Mouse (Mus musculus) forebrain, embryonic 15.5 days (tissue): ENCODE results near the gene Dzip3. TPM values are rescaled to one million over a fixed set of nuclear protein-coding genes. Genes with fewer than 3 reads are reported as not detected.

ENCODE experiments used
- ATAC-seq: fragments of 200-750 bp; cut with Nextera tagmentation; replicated peaks from 2 replicates; pipeline ENCODE4 v1.8.0; 2017; ENCODE audit warnings: mild to moderate bottlenecking, moderate TSS enrichment, moderate library complexity
- H3K27ac ChIP-seq: fragments of 300-500 bp; sonication (generic); replicated peaks from 2 replicates; pipeline ENCODE4 v1.5.1; 2015; ENCODE audit warnings: mild to moderate bottlenecking, inconsistent platforms
- H3K27me3 ChIP-seq: fragments of 300-500 bp; sonication (generic); 2 replicates; pipeline ENCODE4 v1.6.1; 2015; ENCODE audit warnings: inconsistent platforms
- H3K36me3 ChIP-seq: fragments of 300-500 bp; sonication (generic); 2 replicates; pipeline ENCODE4 v1.6.1; 2015; ENCODE audit warnings: mild to moderate bottlenecking, inconsistent platforms
- H3K4me1 ChIP-seq: fragments of 300-500 bp; sonication (generic); 2 replicates; pipeline ENCODE4 v1.6.1; 2015; ENCODE audit warnings: inconsistent platforms
- H3K4me2 ChIP-seq: fragments of 300-500 bp; sonication (generic); replicated peaks from 2 replicates; pipeline ENCODE4 v1.6.1; 2015; ENCODE audit warnings: mild to moderate bottlenecking, inconsistent platforms
- H3K4me3 ChIP-seq: fragments of 300-500 bp; sonication (generic); 2 replicates; pipeline ENCODE4 v1.5.1; 2015; ENCODE audit warnings: mild to moderate bottlenecking, inconsistent platforms
- H3K9ac ChIP-seq: fragments of 300-500 bp; sonication (generic); replicated peaks from 2 replicates; pipeline ENCODE4 v1.6.1; 2015; ENCODE audit warnings: mild to moderate bottlenecking, inconsistent platforms
- H3K9me3 ChIP-seq: fragments of 300-500 bp; sonication (generic); 2 replicates; pipeline ENCODE4 v1.6.1; 2016; ENCODE audit warnings: inconsistent platforms
- WGBS: fragments of 180-500 bp; shearing (Covaris S2); methylation state at CpG from one replicate; pipeline ENCODE4 v1.1.7; 2015; ENCODE audit warnings: mixed read lengths; 5-methylcytosine and 5-hydroxymethylcytosine counted together
- polyA plus RNA-seq: library from polyadenylated mRNA; unstranded; fragments of >200 nt; fragmentation: Nextera tagmentation; extraction: Ambion mirVana; gene quantifications from 2 replicates; pipeline ENCODE4 v1.2.1, GENCODE M21; 2015

Gene Dzip3
- polyA plus RNA-seq, 1 experiment from 2014 or later, result 48.4 TPM

GRCm38 (mm10) chr16:48979965-48980364 lies 14.0 kb downstream of the Dzip3 start:
- Histone ChIP-seq H3K9me3 (no peaks in the 10 kb centered on the region), H3K27me3 (no peaks in the 10 kb centered on the region), H3K4me3 (no peak overlapping the region), H3K4me1 (no peaks in the 10 kb centered on the region), H3K36me3 (peaks cover 29% of the 10 kb centered on the region), H3K4me2 (no peak overlapping the region), H3K27ac (no peak overlapping the region), H3K9ac (no peak overlapping the region)
- ATAC-seq, result no peak

- WGBS, result 98% methylated on average over 1 of the region's 1 CpGs
- Histone ChIP-seq H3K27ac (no peak overlapping the region), H3K27me3 (no peaks in the 10 kb centered on the region), H3K36me3 (peaks cover 32% of the 10 kb centered on the region), H3K9me3 (no peaks in the 10 kb centered on the region), H3K4me1 (no peaks in the 10 kb centered on the region), H3K9ac (no peak overlapping the region), H3K4me3 (no peak overlapping the region), H3K4me2 (no peak overlapping the region)
- no peak for ATAC-seq
These were observed 20.4 kb downstream of the Dzip3 start for GRCm38 (mm10) chr16:48973548-48973947.

DNA sequence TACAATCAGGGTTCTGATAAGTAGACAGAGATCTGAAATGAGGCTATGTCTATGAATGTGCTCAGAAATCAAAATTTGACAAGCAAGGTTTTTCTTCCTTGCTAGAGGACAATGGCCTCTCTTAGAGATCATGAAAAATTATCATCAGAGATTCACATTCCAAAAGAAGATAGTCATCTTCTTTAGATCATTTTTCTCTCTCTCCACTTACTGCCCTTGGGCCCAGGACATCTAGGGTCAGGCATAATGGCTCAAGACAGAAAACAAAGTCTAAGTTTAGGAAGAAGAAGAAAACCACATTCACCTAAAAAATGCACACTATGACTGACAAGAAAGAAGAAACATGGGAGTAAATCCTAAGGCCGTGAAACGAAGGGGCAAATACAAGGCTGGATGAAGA lies 21.0 kb downstream of the Dzip3 start:
- Histone ChIP-seq H3K36me3 (peaks cover 27% of the 10 kb centered on the region), H3K9ac (no peak overlapping the region), H3K9me3 (no peaks in the 10 kb centered on the region), H3K4me2 (no peak overlapping the region), H3K27me3 (no peaks in the 10 kb centered on the region), H3K27ac (no peak overlapping the region), H3K4me3 (no peak overlapping the region), H3K4me1 (no peaks in the 10 kb centered on the region)
- no peak for ATAC-seq
- WGBS, result 99% methylated on average over 2 of the region's 2 CpGs

GRCm38 (mm10) chr16:48941805-48942204 lies 52.2 kb downstream of the Dzip3 start:
- WGBS, result 86% methylated on average over 1 of the region's 1 CpGs
- no peak overlapping the region for H3K4me2 ChIP-seq
- no peak overlapping the region for H3K27ac ChIP-seq
- H3K4me1 ChIP-seq, result no peaks in the 10 kb centered on the region
- H3K9me3 ChIP-seq, result no peaks in the 10 kb centered on the region
- peaks cover 40% of the 10 kb centered on the region for H3K36me3 ChIP-seq
- H3K9ac ChIP-seq, result no peak overlapping the region
- ATAC-seq, result no peak
- no peaks in the 10 kb centered on the region for H3K27me3 ChIP-seq
- H3K4me3 ChIP-seq, result no peak overlapping the region

DNA sequence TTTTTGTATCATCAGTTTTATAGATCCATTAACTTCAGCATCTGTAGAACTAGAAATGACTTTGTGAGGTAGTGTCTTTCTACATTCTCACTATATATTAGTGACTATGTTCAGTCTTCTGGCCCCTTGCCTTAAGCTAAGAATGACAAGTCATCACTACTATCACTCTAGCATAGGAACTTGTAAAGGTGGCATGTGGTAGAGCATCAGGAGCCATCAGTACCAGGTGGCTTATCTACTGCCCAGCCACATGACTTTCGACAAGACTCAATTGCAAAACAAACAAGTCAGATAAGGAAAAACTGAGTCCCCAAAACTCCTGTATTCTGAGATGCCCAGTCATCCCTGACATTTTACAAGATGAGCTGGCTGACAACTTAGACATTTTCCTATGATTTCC lies 70.2 kb downstream of the Dzip3 start:
- Histone ChIP-seq H3K27ac (no peak overlapping the region), H3K9ac (no peak overlapping the region), H3K9me3 (no peaks in the 10 kb centered on the region), H3K36me3 (peaks cover 40% of the 10 kb centered on the region), H3K4me3 (no peak overlapping the region), H3K4me1 (no peaks in the 10 kb centered on the region), H3K4me2 (no peak overlapping the region), H3K27me3 (no peaks in the 10 kb centered on the region)
- ATAC-seq, result no peak
- 95% methylated on average over 1 of the region's 1 CpGs for WGBS

GRCm38 (mm10) chr16:48913206-48913605 lies 80.8 kb downstream of the Dzip3 start:
- no peaks in the 10 kb centered on the region for H3K36me3 ChIP-seq
- 98% methylated on average over 3 of the region's 3 CpGs for WGBS
- no peak overlapping the region for H3K4me2 ChIP-seq
- H3K4me3 ChIP-seq, result no peak overlapping the region
- no peaks in the 10 kb centered on the region for H3K27me3 ChIP-seq
- H3K9ac ChIP-seq, result no peak overlapping the region
- no peak for ATAC-seq
- no peak overlapping the region for H3K27ac ChIP-seq
- no peaks in the 10 kb centered on the region for H3K4me1 ChIP-seq
- no peaks in the 10 kb centered on the region for H3K9me3 ChIP-seq

GRCm38 (mm10) chr16:48911184-48911583 lies 82.8 kb downstream of the Dzip3 start:
- WGBS, result 96% methylated on average over 1 of the region's 1 CpGs
- no peaks in the 10 kb centered on the region for H3K9me3 ChIP-seq
- no peak overlapping the region for H3K9ac ChIP-seq
- no peak overlapping the region for H3K27ac ChIP-seq
- H3K4me3 ChIP-seq, result no peak overlapping the region
- H3K36me3 ChIP-seq, result no peaks in the 10 kb centered on the region
- no peak for ATAC-seq
- no peak overlapping the region for H3K4me2 ChIP-seq
- H3K4me1 ChIP-seq, result no peaks in the 10 kb centered on the region
- H3K27me3 ChIP-seq, result no peaks in the 10 kb centered on the region

DNA sequence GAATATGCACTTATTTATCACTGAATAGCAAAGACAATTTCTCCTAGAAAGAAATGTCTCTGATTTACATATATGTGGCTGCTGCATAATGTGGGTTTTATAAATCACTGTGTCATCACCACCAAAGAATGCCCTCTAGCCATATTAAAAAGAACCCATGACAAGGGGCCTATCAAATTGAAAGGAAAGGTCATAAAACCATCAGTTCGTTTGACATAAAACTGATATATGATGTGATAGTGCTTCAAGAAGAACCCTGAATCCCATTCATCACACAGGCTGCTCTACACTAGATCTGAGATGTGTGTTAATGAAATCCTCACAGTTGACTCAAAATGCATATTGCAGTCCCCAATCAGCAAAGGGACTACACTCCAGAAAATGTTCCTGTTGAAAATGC lies 94.1 kb downstream of the Dzip3 start:
- Histone ChIP-seq H3K4me2 (no peak overlapping the region), H3K4me1 (no peaks in the 10 kb centered on the region), H3K9ac (no peak overlapping the region), H3K27me3 (no peaks in the 10 kb centered on the region), H3K9me3 (no peaks in the 10 kb centered on the region), H3K27ac (no peak overlapping the region), H3K4me3 (no peak overlapping the region), H3K36me3 (no peaks in the 10 kb centered on the region)
- WGBS, result 86% methylated on average over 1 of the region's 1 CpGs
- ATAC-seq, result no peak

- Histone ChIP-seq H3K4me1 (no peaks in the 10 kb centered on the region), H3K4me2 (no peak overlapping the region), H3K27ac (no peak overlapping the region), H3K4me3 (no peak overlapping the region), H3K27me3 (no peaks in the 10 kb centered on the region), H3K36me3 (no peaks in the 10 kb centered on the region), H3K9me3 (no peaks in the 10 kb centered on the region), H3K9ac (no peak overlapping the region)
- WGBS, result 73% methylated on average over 2 of the region's 2 CpGs
- ATAC-seq, result no peak
These were observed 103.2 kb downstream of the Dzip3 start for GRCm38 (mm10) chr16:48890733-48891132.

Other genes starting within 250 kb of the Dzip3 start
- gene Trat1, start 222.1 kb downstream of the Dzip3 start, polyA plus RNA-seq, result not detected in 2 replicates
- gene Retnlb, start 177.3 kb downstream of the Dzip3 start, polyA plus RNA-seq, result not detected in 2 replicates
- not detected in 2 replicates for gene Retnla, start 151.6 kb downstream of the Dzip3 start, polyA plus RNA-seq
- 0.32 and 0.34 TPM in 2 replicates for gene Retnlg, start 121.5 kb downstream of the Dzip3 start, polyA plus RNA-seq
- 17.5 and 20.0 TPM in 2 replicates for gene Cip2a, start within 50 bp of the Dzip3 start, polyA plus RNA-seq
- 0.05 and 0.11 TPM in 2 replicates for gene Myh15, start 63.3 kb upstream of the Dzip3 start, polyA plus RNA-seq